Mouse (Mus musculus) lung, embryonic 16.5 days (tissue): ENCODE measurements around the gene Prelp. TPM values are rescaled to one million over a fixed set of nuclear protein-coding genes. Genes with fewer than 3 reads are reported as not detected.

Source experiments
- ATAC-seq: fragments of 200-750 bp; cut with Nextera tagmentation; 2 replicates; pipeline ENCODE4 v1.8.0; 2017; ENCODE audit warnings: low read depth, mild to moderate bottlenecking, moderate library complexity
- H3K27ac ChIP-seq: fragments of 300-500 bp; sonication (generic); 2 replicates; pipeline ENCODE4 v1.5.1; 2014; ENCODE audit warnings: mild to moderate bottlenecking, control low read depth, low read length
- H3K27me3 ChIP-seq: fragments of 300-500 bp; sonication (generic); 2 replicates; pipeline ENCODE4 v1.6.1; 2014; ENCODE audit warnings: low read depth, low read length, mixed read lengths; ENCODE audit not compliant: control insufficient read depth, insufficient read depth
- H3K36me3 ChIP-seq: fragments of 300-500 bp; sonication (generic); 2 replicates; pipeline ENCODE4 v1.6.1; 2014; ENCODE audit warnings: low read length; ENCODE audit not compliant: control insufficient read depth, insufficient read depth
- H3K4me1 ChIP-seq: fragments of 300-500 bp; sonication (generic); replicated peaks from 2 replicates; pipeline ENCODE4 v1.6.1; 2014; ENCODE audit warnings: low read length, mixed read lengths; ENCODE audit not compliant: control insufficient read depth, insufficient read depth
- H3K4me2 ChIP-seq: fragments of 300-500 bp; sonication (generic); 2 replicates; pipeline ENCODE4 v1.6.1; 2014; ENCODE audit warnings: low read depth, low read length, control low read depth
- H3K4me3 ChIP-seq: fragments of 300-500 bp; sonication (generic); 2 replicates; pipeline ENCODE4 v1.5.1; 2014; ENCODE audit warnings: mild to moderate bottlenecking, low read length, control low read depth
- H3K9ac ChIP-seq: fragments of 300-500 bp; sonication (generic); 2 replicates; pipeline ENCODE4 v1.6.1; 2014; ENCODE audit warnings: low read length, control low read depth
- H3K9me3 ChIP-seq: fragments of 300-500 bp; sonication (generic); 2 replicates; pipeline ENCODE4 v1.6.1; 2016; ENCODE audit warnings: low read length; ENCODE audit not compliant: control insufficient read depth
- WGBS: fragments of 180-500 bp; shearing (Covaris S2); extraction: QIAGEN DNeasy Blood & Tissue Kit; methylation state at CpG from one replicate; pipeline ENCODE4 v1.1.7; 2014; 5-methylcytosine and 5-hydroxymethylcytosine counted together
- polyA plus RNA-seq: library from polyadenylated mRNA; unstranded; fragments of >200 nt; fragmentation: Nextera tagmentation; extraction: Ambion mirVana; gene quantifications from 2 replicates; pipeline ENCODE4 v1.2.1, GENCODE M21; 2015

The Prelp gene
- polyA plus RNA-seq, 1 experiment from 2014 or later: 28.6 TPM

DNA sequence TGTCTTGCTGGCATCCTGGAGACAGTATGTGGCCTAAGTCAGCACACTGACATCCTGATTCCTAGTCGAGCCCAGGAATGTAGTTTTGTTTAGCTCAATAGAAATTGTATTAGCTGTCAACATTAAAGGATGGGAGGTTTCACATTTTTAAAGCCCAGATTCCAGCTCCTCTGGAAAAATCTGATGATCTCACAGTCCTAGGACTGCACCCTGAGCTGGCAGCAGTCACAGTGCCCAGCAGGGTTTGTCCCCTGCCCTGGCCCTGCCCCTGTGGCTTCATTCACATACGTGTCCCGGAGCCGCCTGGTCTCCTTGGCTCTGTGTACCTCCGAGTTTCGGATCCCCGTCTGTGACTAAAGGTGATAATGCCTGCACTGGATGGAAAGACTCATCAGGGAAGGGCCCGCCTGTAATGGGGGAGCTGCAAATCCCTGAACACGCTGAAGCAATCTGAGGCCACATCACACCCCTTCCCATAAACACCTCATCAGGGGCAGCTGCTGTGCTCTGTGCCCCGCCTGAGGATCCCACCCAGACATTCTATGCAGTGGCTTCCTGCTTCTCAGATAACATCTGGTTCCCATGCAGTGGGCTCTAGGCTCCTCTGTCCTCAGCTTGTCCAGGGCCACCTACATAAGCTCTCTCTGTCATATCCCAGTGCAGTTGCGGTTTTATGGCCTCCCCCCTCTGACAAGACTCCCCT lies 20.1 kb upstream of the Prelp start:
- H3K9me3 ChIP-seq: no peaks in the 10 kb centered on the region
- no peaks in the 10 kb centered on the region for H3K36me3 ChIP-seq
- peak; percentile 85 for ATAC-seq
- peaks cover 16% of the 10 kb centered on the region for H3K4me1 ChIP-seq
- peak overlapping the region; percentile 8; the same call in 1 of the 2 replicates for H3K9ac ChIP-seq
- 35% methylated on average over 11 of the region's 11 CpGs for WGBS
- H3K4me2 ChIP-seq: no peak overlapping the region
- H3K27me3 ChIP-seq: no peaks in the 10 kb centered on the region
- no peak overlapping the region for H3K4me3 ChIP-seq
- peak overlapping the region; percentile 43 for H3K27ac ChIP-seq

DNA sequence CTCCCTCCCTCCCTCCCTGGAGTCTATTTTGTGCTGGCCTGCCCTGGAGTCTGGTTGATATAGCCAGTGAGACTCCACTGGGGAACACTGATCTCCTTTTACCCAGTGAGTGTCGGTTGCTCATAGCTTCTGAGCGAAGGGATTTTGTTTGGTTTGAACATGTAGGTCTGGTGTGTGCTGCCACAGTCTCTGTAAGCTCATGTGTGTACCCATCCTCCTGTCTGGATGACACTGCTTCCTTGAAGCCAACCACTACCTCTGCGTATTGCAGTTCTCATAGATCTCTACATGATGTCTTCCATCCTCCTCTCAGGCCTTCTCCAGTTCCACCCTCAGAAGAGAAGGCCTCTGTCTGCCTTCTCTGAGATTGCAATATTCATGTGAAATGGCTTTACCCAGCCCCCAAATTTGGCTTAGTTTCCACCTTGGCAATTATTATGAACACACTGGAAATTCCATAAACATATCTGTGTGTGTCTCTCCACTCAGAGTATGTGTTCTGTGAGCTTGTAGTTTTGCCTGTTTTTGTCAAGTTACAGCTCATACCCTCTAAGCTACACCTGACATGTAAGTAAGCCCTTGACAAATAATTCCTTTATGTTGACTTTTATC lies 19.4 kb upstream of the Prelp start:
- no peaks in the 10 kb centered on the region for H3K36me3 ChIP-seq
- peaks cover 16% of the 10 kb centered on the region for H3K4me1 ChIP-seq
- H3K9me3 ChIP-seq: no peaks in the 10 kb centered on the region
- WGBS: 78% methylated on average over 3 of the region's 3 CpGs
- no peak overlapping the region for H3K9ac ChIP-seq
- no peak overlapping the region for H3K4me2 ChIP-seq
- 0 out of 2 replicates have a peak, but pooled peaks have one; percentile 18 for ATAC-seq
- peak overlapping the region; percentile 43 for H3K27ac ChIP-seq
- no peaks in the 10 kb centered on the region for H3K27me3 ChIP-seq
- no peak overlapping the region for H3K4me3 ChIP-seq

DNA sequence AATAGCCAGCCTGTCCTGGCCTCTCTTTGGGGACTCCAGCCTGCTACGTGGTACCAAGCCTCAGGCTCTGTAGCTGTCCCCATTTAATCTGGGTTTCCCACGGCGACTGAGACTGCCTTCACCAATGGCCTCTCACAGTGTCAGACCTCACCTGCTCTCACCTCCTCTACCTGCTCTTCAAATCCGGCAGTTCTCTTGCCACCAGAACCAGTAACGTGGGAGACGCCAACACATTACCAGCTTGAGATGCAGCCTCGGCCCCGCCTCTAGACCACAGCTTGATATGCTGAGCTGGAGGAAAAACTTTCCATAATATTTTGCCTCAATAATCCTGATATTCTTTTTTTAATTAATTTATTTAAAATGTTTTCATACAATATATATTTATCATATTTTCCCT lies 18.5 kb upstream of the Prelp start:
- H3K9me3 ChIP-seq: no peaks in the 10 kb centered on the region
- ATAC-seq: no peak
- H3K4me1 ChIP-seq: peaks cover 16% of the 10 kb centered on the region
- no peak overlapping the region for H3K27ac ChIP-seq
- no peak overlapping the region for H3K9ac ChIP-seq
- H3K4me3 ChIP-seq: no peak overlapping the region
- H3K36me3 ChIP-seq: no peaks in the 10 kb centered on the region
- H3K27me3 ChIP-seq: no peaks in the 10 kb centered on the region
- H3K4me2 ChIP-seq: no peak overlapping the region
- WGBS: 81% methylated on average over 8 of the region's 8 CpGs

DNA sequence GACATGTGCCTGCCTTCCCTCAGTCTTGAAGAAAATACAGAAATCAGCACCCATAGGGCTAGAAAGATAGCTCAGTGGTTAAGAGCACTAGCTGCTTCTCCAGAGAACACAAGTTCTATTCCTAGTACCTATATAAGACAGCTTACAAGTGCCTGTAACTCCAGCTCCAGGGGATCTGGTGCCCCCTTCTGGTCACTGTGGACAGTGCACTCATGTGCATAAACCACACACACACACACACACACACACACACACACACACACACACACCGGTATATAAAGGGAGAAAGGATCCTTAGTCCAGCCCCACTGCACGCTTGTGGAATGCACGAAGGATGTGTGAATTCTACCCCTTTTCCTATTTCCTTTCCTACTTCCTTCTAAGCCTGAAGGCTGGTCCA lies 15.0 kb upstream of the Prelp start:
- H3K4me2 ChIP-seq: no peak overlapping the region
- no peaks in the 10 kb centered on the region for H3K9me3 ChIP-seq
- ATAC-seq: no peak
- peaks cover 11% of the 10 kb centered on the region for H3K4me1 ChIP-seq
- no peak overlapping the region for H3K4me3 ChIP-seq
- H3K36me3 ChIP-seq: no peaks in the 10 kb centered on the region
- H3K9ac ChIP-seq: no peak overlapping the region
- H3K27ac ChIP-seq: no peak overlapping the region
- WGBS: 86% methylated on average over 3 of the region's 3 CpGs
- H3K27me3 ChIP-seq: no peaks in the 10 kb centered on the region

DNA sequence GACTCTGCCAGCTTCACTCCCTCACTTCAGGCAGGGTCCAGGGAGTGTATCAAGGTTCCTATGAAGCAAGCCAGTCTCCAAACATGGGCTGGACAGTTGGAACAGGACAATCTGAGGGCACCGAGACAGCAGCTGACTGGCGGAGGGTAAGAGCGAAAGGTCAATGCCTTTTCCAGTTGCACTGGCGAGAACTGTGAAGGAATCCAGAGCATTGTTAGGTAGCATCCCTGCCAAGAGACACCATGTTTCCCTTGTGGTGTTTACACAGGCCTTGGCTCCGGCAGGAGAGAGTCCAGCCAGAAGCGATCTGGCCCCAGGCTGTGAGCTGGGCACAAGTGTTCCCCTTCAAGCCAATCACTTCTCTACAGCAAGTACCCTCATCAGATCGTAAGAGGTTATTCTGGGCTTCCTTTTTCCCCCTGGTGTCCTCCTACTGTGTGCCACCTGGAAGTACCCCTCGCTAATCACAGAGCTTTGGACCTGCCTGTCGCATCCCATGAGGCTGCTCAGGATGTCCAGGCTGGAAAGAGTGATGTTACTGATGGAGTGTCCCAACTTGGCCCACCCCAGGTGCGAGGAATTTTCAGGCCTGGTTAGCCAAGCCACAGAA lies 13.2 kb upstream of the Prelp start:
- H3K4me2 ChIP-seq: no peak overlapping the region
- H3K27me3 ChIP-seq: no peaks in the 10 kb centered on the region
- H3K4me3 ChIP-seq: no peak overlapping the region
- H3K27ac ChIP-seq: no peak overlapping the region
- H3K9me3 ChIP-seq: no peaks in the 10 kb centered on the region
- H3K9ac ChIP-seq: no peak overlapping the region
- peak; percentile 56; the same call in 1 of the 2 replicates for ATAC-seq
- no peaks in the 10 kb centered on the region for H3K36me3 ChIP-seq
- H3K4me1 ChIP-seq: peaks cover 5% of the 10 kb centered on the region; the same call in 1 of the 2 replicates
- 68% methylated on average over 10 of the region's 10 CpGs for WGBS

DNA sequence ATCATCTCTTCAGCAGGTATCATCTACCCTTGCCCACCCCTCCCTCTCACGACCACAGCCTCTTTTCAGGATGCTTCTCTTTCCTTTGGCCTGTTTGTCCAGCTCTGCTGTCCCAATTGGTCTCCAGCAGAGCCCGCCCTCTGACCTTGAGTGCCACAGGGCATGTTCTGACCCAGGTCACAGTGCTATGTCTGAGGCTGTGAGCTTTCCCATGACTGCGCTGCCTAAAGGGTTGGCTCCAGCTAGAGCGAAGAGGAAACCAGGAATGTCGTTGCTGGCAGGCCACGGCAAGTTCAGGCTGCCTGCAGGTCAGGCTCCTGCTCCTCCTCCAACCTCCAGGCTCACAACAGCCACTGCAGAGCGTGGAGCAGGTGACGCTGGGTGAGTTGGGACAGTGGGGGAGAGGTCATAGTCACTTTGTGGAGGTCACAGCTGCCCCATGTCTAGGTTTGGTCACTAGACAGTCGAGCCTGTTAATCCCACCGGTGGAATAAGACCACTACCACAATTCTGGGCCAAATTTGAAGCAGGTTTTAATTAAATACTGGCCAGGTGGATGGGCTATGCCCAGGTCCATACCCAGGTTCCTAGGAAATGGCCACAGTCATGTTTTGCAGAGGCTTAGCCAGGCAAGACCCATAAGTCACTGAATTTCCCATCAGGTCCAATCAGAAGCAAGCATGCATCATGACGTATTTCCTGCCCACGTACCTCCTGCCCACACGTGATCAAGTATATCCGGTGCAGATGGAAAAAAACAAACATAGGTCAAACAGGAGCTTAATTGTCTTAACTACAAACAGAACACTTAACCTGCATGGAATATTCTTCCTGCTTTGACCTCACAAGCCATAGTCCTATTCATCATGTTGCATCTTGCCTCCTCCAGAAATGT lies 12.3 kb upstream of the Prelp start:
- peak; percentile 15; the same call in 1 of the 2 replicates for ATAC-seq
- Histone ChIP-seq H3K36me3 (no peaks in the 10 kb centered on the region), H3K4me1 (peaks cover 5% of the 10 kb centered on the region; the same call in 1 of the 2 replicates), H3K4me3 (no peak overlapping the region), H3K9ac (no peak overlapping the region), H3K27ac (no peak overlapping the region), H3K27me3 (no peaks in the 10 kb centered on the region), H3K9me3 (no peaks in the 10 kb centered on the region), H3K4me2 (no peak overlapping the region)
- 54% methylated on average over 14 of the region's 14 CpGs for WGBS

DNA sequence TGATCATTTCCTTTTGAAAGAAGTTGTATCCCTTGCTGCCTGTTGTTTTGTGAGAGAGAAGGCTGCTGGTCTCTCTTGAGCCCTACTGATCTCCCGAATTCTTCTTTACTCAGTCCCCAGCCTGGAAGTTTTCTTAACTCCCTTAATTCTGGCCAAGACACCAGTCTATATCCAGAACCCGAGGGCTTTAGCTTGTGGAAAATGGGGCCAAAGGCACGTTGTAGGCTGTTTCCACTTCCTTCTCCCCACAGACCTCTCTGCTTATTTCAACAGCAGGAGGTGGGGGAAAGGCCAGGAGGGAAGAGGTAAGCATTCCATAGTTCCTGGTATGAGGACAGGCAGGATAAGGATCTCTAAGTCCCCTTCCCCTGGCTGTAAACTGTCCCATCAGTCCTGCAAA lies 8.8 kb upstream of the Prelp start:
- Histone ChIP-seq H3K4me3 (no peak overlapping the region), H3K9me3 (no peaks in the 10 kb centered on the region), H3K27me3 (no peaks in the 10 kb centered on the region), H3K27ac (no peak overlapping the region), H3K9ac (no peak overlapping the region), H3K4me2 (no peak overlapping the region), H3K4me1 (peaks cover 5% of the 10 kb centered on the region; the same call in 1 of the 2 replicates), H3K36me3 (no peaks in the 10 kb centered on the region)
- 45% methylated on average over 3 of the region's 3 CpGs for whole genome bisulfite sequencing
- ATAC-seq: no peak

DNA sequence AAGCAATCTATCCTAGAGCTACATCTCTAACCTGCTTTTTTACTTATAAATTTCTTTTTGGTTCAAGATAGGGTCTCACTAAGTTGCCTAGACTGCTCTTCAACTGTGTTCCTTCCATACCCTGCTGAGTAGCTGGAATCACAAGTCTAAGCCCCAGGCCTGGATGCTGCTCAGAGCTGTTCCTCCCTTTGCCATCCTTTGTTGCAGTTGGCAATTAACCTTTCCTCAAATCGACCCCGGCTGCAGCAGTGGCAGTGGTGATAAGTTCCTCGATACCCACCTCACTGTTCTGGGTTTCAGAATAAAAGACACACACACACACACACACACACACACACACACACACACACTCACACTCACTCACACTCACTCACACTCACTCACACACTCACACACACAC lies 4.0 kb upstream of the Prelp start:
- no peak overlapping the region for H3K4me3 ChIP-seq
- H3K4me1 ChIP-seq: peaks cover 24% of the 10 kb centered on the region
- H3K9ac ChIP-seq: no peak overlapping the region
- WGBS: 89% methylated on average over 3 of the region's 3 CpGs
- H3K27ac ChIP-seq: no peak overlapping the region
- H3K27me3 ChIP-seq: no peaks in the 10 kb centered on the region
- no peaks in the 10 kb centered on the region for H3K9me3 ChIP-seq
- no peaks in the 10 kb centered on the region for H3K36me3 ChIP-seq
- no peak for ATAC-seq
- H3K4me2 ChIP-seq: no peak overlapping the region
